Mouse (Mus musculus) embryonic facial prominence, embryonic 13.5 days (tissue): ENCODE data around the gene Rtn3. TPM values are rescaled to one million over a fixed set of nuclear protein-coding genes. Genes with fewer than 3 reads are reported as not detected.

Source experiments
- ATAC-seq: fragments of 200-750 bp; cut with Nextera tagmentation; 2 replicates; pipeline ENCODE4 v1.8.0; 2017; ENCODE audit warnings: low read depth; ENCODE audit not compliant: insufficient number of reproducible peaks, insufficient read depth, low FRiP score, low TSS enrichment
- H3K27ac ChIP-seq: fragments of 300-500 bp; sonication (generic); 2 replicates; pipeline ENCODE4 v1.5.1; 2015; ENCODE audit warnings: moderate library complexity, mild to moderate bottlenecking, inconsistent platforms
- H3K27me3 ChIP-seq: fragments of 300-500 bp; sonication (generic); 2 replicates; pipeline ENCODE4 v1.6.1; 2015; ENCODE audit warnings: mild to moderate bottlenecking, inconsistent platforms
- H3K36me3 ChIP-seq: fragments of 300-500 bp; sonication (generic); 2 replicates; pipeline ENCODE4 v1.6.1; 2015; ENCODE audit warnings: mild to moderate bottlenecking, inconsistent platforms
- H3K4me1 ChIP-seq: fragments of 300-500 bp; sonication (generic); 2 replicates; pipeline ENCODE4 v1.6.1; 2015; ENCODE audit warnings: inconsistent platforms
- H3K4me2 ChIP-seq: fragments of 300-500 bp; sonication (generic); 2 replicates; pipeline ENCODE4 v1.6.1; 2015; ENCODE audit warnings: moderate library complexity, mild to moderate bottlenecking, inconsistent platforms
- H3K4me3 ChIP-seq: fragments of 300-500 bp; sonication (generic); 2 replicates; pipeline ENCODE4 v1.5.1; 2015; ENCODE audit warnings: mild to moderate bottlenecking, inconsistent platforms
- H3K9ac ChIP-seq: fragments of 300-500 bp; sonication (generic); 2 replicates; pipeline ENCODE4 v1.6.1; 2015; ENCODE audit warnings: mild to moderate bottlenecking, inconsistent platforms
- H3K9me3 ChIP-seq: fragments of 300-500 bp; sonication (generic); 2 replicates; pipeline ENCODE4 v1.6.1; 2016; ENCODE audit warnings: inconsistent platforms
- WGBS: fragments of 180-500 bp; shearing (Covaris S2); methylation state at CpG from one replicate; pipeline ENCODE4 v1.1.7; 2015; ENCODE audit warnings: mixed read lengths; 5-methylcytosine and 5-hydroxymethylcytosine counted together
- polyA plus RNA-seq: library from polyadenylated mRNA; unstranded; fragments of >200 nt; fragmentation: Nextera tagmentation; extraction: Ambion mirVana; gene quantifications from 2 replicates; pipeline ENCODE4 v1.2.1, GENCODE M21; 2015

Rtn3 gene
- polyA plus RNA-seq, 1 experiment from 2014 or later = 104 TPM

- Histone ChIP-seq H3K9me3 (no peaks in the 10 kb centered on the region), H3K4me1 (peaks cover 4% of the 10 kb centered on the region; the same call in 1 of the 2 replicates), H3K4me3 (no peak overlapping the region), H3K36me3 (peaks cover 36% of the 10 kb centered on the region), H3K27ac (peak overlapping the region; percentile 68; the same call in 1 of the 2 replicates), H3K27me3 (no peaks in the 10 kb centered on the region), H3K9ac (no peak overlapping the region), H3K4me2 (no peak overlapping the region)
- 72% methylated on average over 5 of the region's 5 CpGs for WGBS
- ATAC-seq = no peak
These were observed 46.8 kb downstream of the Rtn3 start for GRCm38 (mm10) chr19:7436061-7436970.

GRCm38 (mm10) chr19:7434887-7435286 lies 48.2 kb downstream of the Rtn3 start:
- Histone ChIP-seq H3K4me1 (peaks cover 4% of the 10 kb centered on the region; the same call in 1 of the 2 replicates), H3K27me3 (no peaks in the 10 kb centered on the region), H3K4me2 (no peak overlapping the region), H3K4me3 (no peak overlapping the region), H3K27ac (no peak overlapping the region), H3K9ac (no peak overlapping the region), H3K9me3 (no peaks in the 10 kb centered on the region), H3K36me3 (peaks cover 48% of the 10 kb centered on the region)
- WGBS = 83% methylated on average over 2 of the region's 2 CpGs
- ATAC-seq = no peak

GRCm38 (mm10) chr19:7425398-7425775 lies 57.7 kb downstream of the Rtn3 start:
- H3K36me3 ChIP-seq = peaks cover 84% of the 10 kb centered on the region
- H3K9ac ChIP-seq = no peak overlapping the region
- H3K27me3 ChIP-seq = no peaks in the 10 kb centered on the region
- no peak overlapping the region for H3K4me2 ChIP-seq
- no peaks in the 10 kb centered on the region for H3K9me3 ChIP-seq
- ATAC-seq = no peak
- 39% methylated on average over 3 of the region's 3 CpGs for WGBS
- peaks cover 59% of the 10 kb centered on the region for H3K4me1 ChIP-seq
- H3K4me3 ChIP-seq = no peak overlapping the region
- no peak overlapping the region for H3K27ac ChIP-seq

- no peak overlapping the region for H3K4me3 ChIP-seq
- no peak for ATAC-seq
- H3K4me2 ChIP-seq = no peak overlapping the region
- H3K27ac ChIP-seq = 0 out of 2 replicates have a peak overlapping the region, but pooled peaks have one; percentile 65
- peaks cover 87% of the 10 kb centered on the region for H3K36me3 ChIP-seq
- peaks cover 65% of the 10 kb centered on the region for H3K4me1 ChIP-seq
- H3K9me3 ChIP-seq = no peaks in the 10 kb centered on the region
- WGBS = 72% methylated on average over 8 of the region's 8 CpGs
- no peak overlapping the region for H3K9ac ChIP-seq
- no peaks in the 10 kb centered on the region for H3K27me3 ChIP-seq
These were observed 58.3 kb downstream of the Rtn3 start for GRCm38 (mm10) chr19:7424590-7425397.

- peaks cover 85% of the 10 kb centered on the region for H3K36me3 ChIP-seq
- H3K27ac ChIP-seq = 0 out of 2 replicates have a peak overlapping the region, but pooled peaks have one; percentile 65
- H3K9ac ChIP-seq = 0 out of 2 replicates have a peak overlapping the region, but pooled peaks have one; percentile 64
- WGBS = 71% methylated on average over 7 of the region's 7 CpGs
- no peaks in the 10 kb centered on the region for H3K27me3 ChIP-seq
- peaks cover 72% of the 10 kb centered on the region for H3K4me1 ChIP-seq
- H3K9me3 ChIP-seq = no peaks in the 10 kb centered on the region
- H3K4me2 ChIP-seq = peak overlapping the region; percentile 74; the same call in 1 of the 2 replicates
- ATAC-seq = no peak
- H3K4me3 ChIP-seq = no peak overlapping the region
These were observed 59.0 kb downstream of the Rtn3 start for GRCm38 (mm10) chr19:7424131-7424530.

GRCm38 (mm10) chr19:7423656-7424030 lies 59.4 kb downstream of the Rtn3 start:
- H3K4me1 ChIP-seq = peaks cover 77% of the 10 kb centered on the region
- peak overlapping the region; percentile 65 for H3K27ac ChIP-seq

GRCm38 (mm10) chr19:7423028-7423655 lies 59.9 kb downstream of the Rtn3 start:
- H3K9ac ChIP-seq = peak overlapping the region; percentile 64
- WGBS = 22% methylated on average over 51 of the region's 51 CpGs
- H3K9me3 ChIP-seq = no peaks in the 10 kb centered on the region
- H3K27ac ChIP-seq = peak overlapping the region; percentile 65
- peaks cover 77% of the 10 kb centered on the region for H3K4me1 ChIP-seq
- peaks cover 77% of the 10 kb centered on the region for H3K36me3 ChIP-seq
- H3K4me2 ChIP-seq = peak overlapping the region; percentile 74
- H3K4me3 ChIP-seq = peak overlapping the region; percentile 25
- no peaks in the 10 kb centered on the region for H3K27me3 ChIP-seq
- ATAC-seq = peak; percentile 63

More at GRCm38 (mm10) chr19:7423656-7424030, 59.4 kb downstream of the Rtn3 start:
- peak; percentile 12; the same call in 1 of the 2 replicates for ATAC-seq
- H3K27me3 ChIP-seq = no peaks in the 10 kb centered on the region
- peak overlapping the region; percentile 74 for H3K4me2 ChIP-seq
- 0 out of 2 replicates have a peak overlapping the region, but pooled peaks have one; percentile 25 for H3K4me3 ChIP-seq
- H3K9me3 ChIP-seq = no peaks in the 10 kb centered on the region
- WGBS = 42% methylated on average over 16 of the region's 16 CpGs
- H3K36me3 ChIP-seq = peaks cover 82% of the 10 kb centered on the region
- peak overlapping the region; percentile 64 for H3K9ac ChIP-seq

GRCm38 (mm10) chr19:7422656-7423027 lies 60.4 kb downstream of the Rtn3 start:
- Histone ChIP-seq H3K27ac (peak overlapping the region; percentile 65), H3K27me3 (no peaks in the 10 kb centered on the region), H3K4me2 (peak overlapping the region; percentile 74), H3K9ac (peak overlapping the region; percentile 64), H3K36me3 (peaks cover 72% of the 10 kb centered on the region), H3K4me3 (peak overlapping the region; percentile 25), H3K4me1 (peaks cover 77% of the 10 kb centered on the region), H3K9me3 (no peaks in the 10 kb centered on the region)
- ATAC-seq = no peak
- 10% methylated on average over 35 of the region's 35 CpGs for WGBS

GRCm38 (mm10) chr19:7421602-7422591 lies 61.2 kb downstream of the Rtn3 start:
- peak overlapping the region; percentile 65 for H3K27ac ChIP-seq
- peaks cover 73% of the 10 kb centered on the region for H3K4me1 ChIP-seq
- H3K4me3 ChIP-seq = peak overlapping the region; percentile 25
- H3K9ac ChIP-seq = peak overlapping the region; percentile 64
- H3K9me3 ChIP-seq = no peaks in the 10 kb centered on the region
- H3K4me2 ChIP-seq = peak overlapping the region; percentile 74
- peaks cover 66% of the 10 kb centered on the region for H3K36me3 ChIP-seq
- H3K27me3 ChIP-seq = no peaks in the 10 kb centered on the region
- ATAC-seq = peak; percentile 17; the same call in 1 of the 2 replicates
- 17% methylated on average over 40 of the region's 48 CpGs for WGBS
